Mouse (Mus musculus): ENCODE measurements around the gene Shb. TPM values are rescaled to one million over a fixed set of nuclear protein-coding genes. Genes with fewer than 3 reads are reported as not detected.
"Not testable (repeated sequence)": the region's sequence is repeated elsewhere in the genome, so short reads cannot be mapped to it uniquely, and the experiment has no call there.

The Shb gene
- polyA plus RNA-seq, 1 experiment = 11.4 TPM

GRCm38 (mm10) chr4:45402281-45402680, 130.0 kb downstream of the Shb start:
- Histone ChIP-seq H3K4me1 (ENCODE audit: control insufficient read depth, insufficient read depth, low read length) (peaks cover 4% of the 10 kb centered on the region), H3K4me3 (ENCODE audit: insufficient read depth, low read length) (no peak overlapping the region)

GRCm38 (mm10) chr4:45399421-45400210, 132.7 kb downstream of the Shb start:
- no peak for TF ChIP-seq POLR2A (IDR thresholded peaks at IDR 0.05; ENCODE audit: extremely low read depth, insufficient read depth, low read length)
- no peak for TF ChIP-seq CTCF (IDR thresholded peaks at IDR 0.05; ENCODE audit: extremely low read depth, insufficient read depth, low read length)
- H3K4me1 ChIP-seq (ENCODE audit: control insufficient read depth, insufficient read depth, low read length) = no peaks in the 10 kb centered on the region
- H3K4me3 ChIP-seq (ENCODE audit: insufficient read depth, low read length) = no peak overlapping the region

More at GRCm38 (mm10) chr4:45402281-45402680, 130.0 kb downstream of the Shb start:
- TF ChIP-seq POLR2A (IDR thresholded peaks at IDR 0.05; ENCODE audit: extremely low read depth, insufficient read depth, low read length) (no peak), CTCF (IDR thresholded peaks at IDR 0.05; ENCODE audit: extremely low read depth, insufficient read depth, low read length) (no peak)
- no peak overlapping the region for H3K27ac ChIP-seq (ENCODE audit: insufficient read depth, low read length)

GRCm38 (mm10) chr4:45398315-45398714, 134.0 kb downstream of the Shb start:
- H3K27ac ChIP-seq (ENCODE audit: insufficient read depth, low read length); H3K4me1 ChIP-seq (ENCODE audit: control insufficient read depth, insufficient read depth, low read length); H3K4me3 ChIP-seq (ENCODE audit: insufficient read depth, low read length): not testable (repeated sequence)

More at GRCm38 (mm10) chr4:45399421-45400210, 132.7 kb downstream of the Shb start:
- H3K27ac ChIP-seq (ENCODE audit: insufficient read depth, low read length) = no peak overlapping the region

- not testable (repeated sequence) for H3K4me1 ChIP-seq (ENCODE audit: control insufficient read depth, insufficient read depth, low read length); H3K4me3 ChIP-seq (ENCODE audit: insufficient read depth, low read length); H3K27ac ChIP-seq (ENCODE audit: insufficient read depth, low read length)
These were observed 136.1 kb downstream of the Shb start for GRCm38 (mm10) chr4:45396211-45396610.

- Histone ChIP-seq H3K4me1 (ENCODE audit: control insufficient read depth, insufficient read depth, low read length) (no peaks in the 10 kb centered on the region), H3K27ac (ENCODE audit: insufficient read depth, low read length) (no peak overlapping the region), H3K4me3 (ENCODE audit: insufficient read depth, low read length) (no peak overlapping the region)
- TF ChIP-seq CTCF (IDR thresholded peaks at IDR 0.05; ENCODE audit: extremely low read depth, insufficient read depth, low read length) (no peak), POLR2A (IDR thresholded peaks at IDR 0.05; ENCODE audit: extremely low read depth, insufficient read depth, low read length) (no peak)
These were observed 138.6 kb downstream of the Shb start for GRCm38 (mm10) chr4:45393658-45394057.

- H3K4me3 ChIP-seq (ENCODE audit: insufficient read depth, low read length) = no peak overlapping the region
- H3K4me1 ChIP-seq (ENCODE audit: control insufficient read depth, insufficient read depth, low read length) = no peaks in the 10 kb centered on the region
- TF ChIP-seq POLR2A (IDR thresholded peaks at IDR 0.05; ENCODE audit: extremely low read depth, insufficient read depth, low read length) = no peak
- no peak for TF ChIP-seq CTCF (IDR thresholded peaks at IDR 0.05; ENCODE audit: extremely low read depth, insufficient read depth, low read length)
- H3K27ac ChIP-seq (ENCODE audit: insufficient read depth, low read length) = no peak overlapping the region
These were observed 139.3 kb downstream of the Shb start for GRCm38 (mm10) chr4:45392994-45393393.

GRCm38 (mm10) chr4:45392572-45392971, 139.7 kb downstream of the Shb start:
- no peak for TF ChIP-seq POLR2A (IDR thresholded peaks at IDR 0.05; ENCODE audit: extremely low read depth, insufficient read depth, low read length)
- TF ChIP-seq CTCF (IDR thresholded peaks at IDR 0.05; ENCODE audit: extremely low read depth, insufficient read depth, low read length) = no peak
- Histone ChIP-seq H3K4me1 (ENCODE audit: control insufficient read depth, insufficient read depth, low read length) (no peaks in the 10 kb centered on the region), H3K4me3 (ENCODE audit: insufficient read depth, low read length) (no peak overlapping the region), H3K27ac (ENCODE audit: insufficient read depth, low read length) (no peak overlapping the region)

GRCm38 (mm10) chr4:45392099-45392498, 140.2 kb downstream of the Shb start:
- H3K4me1 ChIP-seq (ENCODE audit: control insufficient read depth, insufficient read depth, low read length) = no peaks in the 10 kb centered on the region
- no peak overlapping the region for H3K4me3 ChIP-seq (ENCODE audit: insufficient read depth, low read length)
- H3K27ac ChIP-seq (ENCODE audit: insufficient read depth, low read length) = no peak overlapping the region
- no peak for TF ChIP-seq POLR2A (IDR thresholded peaks at IDR 0.05; ENCODE audit: extremely low read depth, insufficient read depth, low read length)
- TF ChIP-seq CTCF (IDR thresholded peaks at IDR 0.05; ENCODE audit: extremely low read depth, insufficient read depth, low read length) = no peak

GRCm38 (mm10) chr4:45387296-45387695, 145.0 kb downstream of the Shb start:
- not testable (repeated sequence) for H3K4me3 ChIP-seq (ENCODE audit: insufficient read depth, low read length); H3K27ac ChIP-seq (ENCODE audit: insufficient read depth, low read length); H3K4me1 ChIP-seq (ENCODE audit: control insufficient read depth, insufficient read depth, low read length)

- H3K27ac ChIP-seq (ENCODE audit: insufficient read depth, low read length); H3K4me1 ChIP-seq (ENCODE audit: control insufficient read depth, insufficient read depth, low read length); H3K4me3 ChIP-seq (ENCODE audit: insufficient read depth, low read length): not testable (repeated sequence)
These were observed 150.1 kb downstream of the Shb start for GRCm38 (mm10) chr4:45382133-45382532.

- H3K4me1 ChIP-seq (ENCODE audit: control insufficient read depth, insufficient read depth, low read length); H3K4me3 ChIP-seq (ENCODE audit: insufficient read depth, low read length); H3K27ac ChIP-seq (ENCODE audit: insufficient read depth, low read length): not testable (repeated sequence)
These were observed 151.2 kb downstream of the Shb start for GRCm38 (mm10) chr4:45380903-45381580.

All from cortical plate, adult 2 months (tissue).